Mouse (Mus musculus) CD4-positive, CD25-positive, alpha-beta regulatory T cell, adult 4 months (primary cell): Measurements from ENCODE around the gene Atg4a-ps. TPM values are rescaled to one million over a fixed set of nuclear protein-coding genes. Genes with fewer than 3 reads are reported as not detected.
"Not testable (repeated sequence)": the region's sequence is repeated elsewhere in the genome, so short reads cannot be mapped to it uniquely, and the experiment has no call there.

Experiments used
- ATAC-seq: one replicate; pipeline ENCODE4 v1.8.0; 2017
- polyA plus RNA-seq, 2 experiments: library from polyadenylated mRNA; unstranded; fragments of 100-300 nt; shearing (Covaris generic); gene quantifications; one replicate each; pipeline ENCODE4 v1.2.1; 2017

The Atg4a-ps gene
- 1 to 10 TPM; 1.2 to 2.4 TPM for polyA plus RNA-seq

DNA sequence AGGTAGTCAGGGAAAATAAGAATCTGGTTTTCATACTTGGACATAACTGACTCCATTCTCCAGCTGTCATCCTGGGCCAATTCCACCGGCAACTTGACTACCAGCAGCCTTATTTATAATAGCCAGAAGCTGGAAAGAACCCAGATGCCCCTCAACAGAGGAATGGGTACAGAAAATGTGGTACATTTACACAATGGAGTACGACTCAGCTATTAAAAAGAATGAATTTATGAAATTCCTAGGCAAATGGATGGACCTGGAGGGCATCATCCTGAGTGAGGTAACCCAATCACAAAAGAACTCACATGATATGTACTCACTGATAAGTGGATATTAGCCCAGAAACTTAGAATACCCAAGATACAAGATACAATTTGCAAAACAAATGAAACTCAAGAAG, at the start of gene Atg4a-ps:
Atg4a-ps (minus strand) TSS at position 101 of the 400 bp plus-strand sequence.
- not testable (repeated sequence) for ATAC-seq

DNA sequence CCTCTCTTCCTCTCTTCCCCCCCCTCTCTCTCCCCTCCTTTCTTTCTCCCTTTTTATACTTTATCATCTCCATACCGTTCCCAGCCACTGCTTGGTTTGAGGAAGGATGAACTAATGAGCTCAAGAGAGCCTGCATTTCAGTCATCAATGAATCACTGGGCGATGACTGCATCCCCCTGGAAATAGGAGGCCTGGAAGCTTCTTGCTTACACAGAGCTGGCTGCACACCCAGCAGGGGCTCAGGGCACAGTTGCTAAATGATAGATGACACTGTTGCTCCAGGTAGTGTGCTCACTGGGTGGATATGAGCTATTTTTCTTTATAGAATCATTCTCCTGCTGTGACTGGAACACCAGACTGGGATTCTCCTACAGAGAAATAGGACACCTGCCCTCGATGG, 49.7 kb upstream of the Atg4a-ps start:
- ATAC-seq = no peak

DNA sequence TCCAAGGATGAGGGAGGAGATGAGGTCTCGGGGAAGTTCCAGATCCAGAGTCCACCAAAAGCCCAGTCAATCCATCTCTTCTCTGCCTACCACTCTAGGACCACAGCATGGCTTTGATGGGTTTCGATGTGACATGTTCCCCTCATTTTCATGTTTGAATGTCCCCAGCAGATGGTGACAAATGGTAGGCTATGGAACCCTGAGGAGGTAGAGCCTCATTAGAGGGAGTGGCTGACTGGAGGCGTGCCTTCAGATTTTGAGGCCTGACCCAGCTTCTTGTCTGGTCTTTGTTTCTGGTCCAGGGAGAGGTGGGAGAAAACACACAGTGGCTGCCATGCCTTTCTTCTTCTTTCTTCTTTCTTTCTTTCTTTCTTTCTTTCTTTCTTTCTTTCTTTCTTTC, 44.6 kb upstream of the Atg4a-ps start:
- ATAC-seq = no peak

DNA sequence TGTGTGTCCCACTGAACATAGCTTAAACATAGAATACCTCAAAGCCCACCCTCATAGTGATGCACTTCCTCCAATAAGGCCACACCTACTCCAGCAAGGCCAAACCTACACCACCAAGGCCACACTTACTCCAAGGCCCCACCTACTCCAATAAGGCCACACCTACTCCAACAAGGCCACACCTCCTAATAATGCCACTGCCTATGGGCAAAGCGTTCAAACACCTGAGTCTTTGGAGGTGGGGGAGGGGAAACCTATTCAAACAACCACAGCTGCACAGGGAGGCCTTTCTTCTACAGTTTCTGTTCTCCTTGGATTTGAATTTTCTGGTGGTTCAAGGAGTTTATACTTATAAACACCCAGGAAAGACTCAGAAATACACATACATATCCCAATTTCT, 43.2 kb upstream of the Atg4a-ps start:
- ATAC-seq = no peak

DNA sequence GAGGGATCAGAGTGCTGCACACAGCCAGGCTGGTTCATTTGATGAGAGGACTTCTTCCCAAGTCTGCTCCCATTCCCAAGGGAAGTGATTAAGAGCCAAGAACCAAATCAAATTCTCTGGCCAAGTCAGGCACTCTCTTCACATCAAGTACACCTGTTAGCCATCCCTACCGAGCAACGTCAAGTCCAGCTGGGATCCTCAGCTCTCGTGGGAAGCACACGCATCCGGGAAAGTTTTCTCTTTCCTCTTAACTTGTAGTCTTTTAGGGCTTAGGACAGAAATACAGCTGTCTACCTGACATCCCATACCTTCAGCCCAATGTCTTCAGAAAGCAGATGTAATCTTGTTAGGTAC, 38.1 kb upstream of the Atg4a-ps start:
- no peak for ATAC-seq

DNA sequence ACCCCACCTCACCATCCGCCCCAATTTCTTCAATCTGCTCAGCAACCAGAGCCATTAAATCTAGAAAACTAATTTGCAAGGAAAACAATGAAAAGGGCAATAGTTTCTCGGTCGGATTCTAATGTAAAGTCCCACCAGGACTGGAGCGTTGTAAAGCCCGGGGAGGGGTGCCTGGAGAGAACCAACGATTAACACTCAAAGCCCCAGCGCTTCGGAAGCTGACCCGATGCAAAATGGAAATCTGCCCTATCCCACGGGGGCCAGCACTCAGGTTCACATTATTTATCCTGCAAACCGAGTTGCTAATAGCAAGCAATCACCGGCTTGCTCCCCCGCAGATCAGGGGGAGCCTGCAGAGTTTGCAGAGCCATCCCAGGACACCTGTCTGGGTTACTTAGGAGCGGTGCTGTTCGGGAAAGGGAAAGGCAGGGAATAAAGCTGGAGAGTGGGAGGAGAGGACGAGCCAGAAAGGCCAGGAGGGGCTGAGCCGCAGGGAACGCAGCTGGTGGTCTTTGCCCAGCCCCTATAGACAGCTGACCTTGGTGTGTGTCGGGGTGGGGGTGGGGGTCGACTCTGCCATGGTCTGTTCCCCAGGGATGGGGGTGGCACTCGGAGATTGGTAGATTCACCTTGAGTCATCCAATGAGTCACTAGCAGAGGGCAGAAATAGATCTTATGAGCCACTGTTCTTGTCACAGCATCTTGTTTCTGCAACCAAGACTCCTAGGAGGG, 37.5 kb upstream of the Atg4a-ps start:
- no peak for ATAC-seq

DNA sequence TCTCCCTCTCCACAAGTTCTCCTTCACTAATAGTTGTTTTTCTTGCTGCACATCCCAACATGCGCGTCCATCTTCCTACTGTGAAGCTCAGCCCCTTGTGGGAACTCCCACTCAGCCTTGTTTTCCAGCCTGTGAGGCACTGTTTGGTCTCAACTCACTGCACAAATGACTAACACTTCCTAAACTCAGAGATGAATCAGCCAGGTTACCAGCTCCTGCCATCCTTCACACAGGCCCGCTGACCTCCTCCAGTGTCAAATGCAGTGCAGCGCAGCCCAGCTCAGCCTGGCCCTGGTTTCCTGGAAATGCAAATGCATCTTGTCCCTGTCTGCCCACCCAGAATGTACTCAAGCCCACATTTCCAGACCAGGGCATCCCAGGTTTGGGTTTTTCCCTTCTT, 36.6 kb upstream of the Atg4a-ps start:
- ATAC-seq = no peak

DNA sequence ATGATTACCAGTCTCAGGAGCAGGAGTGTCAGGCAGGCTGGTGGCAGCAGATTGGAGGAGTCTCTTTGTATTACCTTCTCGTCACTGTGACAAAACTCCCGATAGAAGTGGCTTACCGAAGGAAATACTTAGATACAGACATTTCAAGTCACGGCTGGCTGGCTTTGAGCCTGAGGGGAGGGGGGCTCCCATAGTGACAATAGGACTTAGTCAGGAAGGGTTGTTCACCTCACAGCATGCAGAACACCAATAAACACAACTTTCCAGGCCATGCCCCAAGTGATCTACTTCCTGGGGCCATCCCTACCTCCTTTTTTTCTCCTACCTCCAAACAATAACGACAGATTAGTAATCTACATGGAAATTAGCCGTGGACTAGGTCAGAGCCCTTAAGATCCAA, 32.9 kb upstream of the Atg4a-ps start:
- ATAC-seq = no peak

DNA sequence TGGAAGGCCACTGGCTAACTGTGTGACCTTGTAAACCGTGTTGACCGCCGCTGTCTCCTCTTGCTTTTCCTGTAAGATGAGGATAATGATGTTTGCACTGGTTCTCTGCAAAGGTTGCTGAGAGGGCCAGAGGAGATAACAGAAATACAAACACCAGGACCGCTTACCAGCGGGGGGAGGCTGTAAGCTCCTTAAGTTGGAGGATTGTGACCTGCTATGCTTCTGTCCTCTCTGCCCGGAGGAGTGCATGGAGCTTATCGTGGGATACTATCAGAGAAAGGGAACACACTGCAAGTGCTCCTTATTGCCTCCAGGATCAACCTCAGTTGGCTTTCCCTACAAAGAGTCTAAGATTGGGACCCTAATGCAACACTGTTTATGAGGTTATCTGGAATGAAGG, 26.8 kb upstream of the Atg4a-ps start:
- no peak for ATAC-seq

DNA sequence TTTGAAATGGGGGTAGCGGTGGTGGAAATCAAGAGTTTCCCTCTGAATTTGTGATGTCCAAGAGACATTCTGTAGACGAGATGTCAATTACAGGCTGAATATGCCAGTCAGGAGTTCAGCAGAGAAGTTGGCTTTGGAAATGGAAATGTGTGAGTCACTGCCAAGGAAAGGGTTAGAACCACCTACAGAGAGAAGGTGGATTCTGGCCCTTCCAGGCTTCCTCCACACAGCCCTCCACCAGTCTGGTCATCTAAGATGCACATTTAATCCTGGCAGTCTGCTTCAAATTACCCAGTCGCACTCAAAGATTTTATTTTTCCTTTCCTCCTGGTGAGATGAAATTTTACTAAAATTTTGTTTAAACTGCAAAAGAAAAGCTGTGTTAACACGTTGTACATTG, 26.2 kb upstream of the Atg4a-ps start:
- no peak for ATAC-seq

DNA sequence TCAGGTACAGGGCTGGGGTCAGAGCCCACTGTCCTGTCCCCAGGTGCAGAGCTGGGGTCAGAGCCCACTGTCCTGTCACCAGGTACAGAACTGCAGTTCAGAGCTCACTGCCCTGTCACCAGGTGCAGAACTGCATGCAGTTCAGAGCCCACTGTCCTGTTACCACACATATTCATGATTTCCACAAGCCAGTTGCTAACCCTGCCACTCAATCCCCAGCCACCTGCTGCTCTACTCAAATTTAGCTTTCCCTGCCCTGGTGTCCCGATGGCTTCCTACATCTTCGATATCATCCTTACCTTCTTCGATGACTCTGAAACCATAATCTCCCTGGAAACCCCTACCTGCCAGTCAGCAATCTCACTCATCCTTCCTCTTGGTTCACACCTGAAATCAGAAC, 17.5 kb upstream of the Atg4a-ps start:
- ATAC-seq = no peak

DNA sequence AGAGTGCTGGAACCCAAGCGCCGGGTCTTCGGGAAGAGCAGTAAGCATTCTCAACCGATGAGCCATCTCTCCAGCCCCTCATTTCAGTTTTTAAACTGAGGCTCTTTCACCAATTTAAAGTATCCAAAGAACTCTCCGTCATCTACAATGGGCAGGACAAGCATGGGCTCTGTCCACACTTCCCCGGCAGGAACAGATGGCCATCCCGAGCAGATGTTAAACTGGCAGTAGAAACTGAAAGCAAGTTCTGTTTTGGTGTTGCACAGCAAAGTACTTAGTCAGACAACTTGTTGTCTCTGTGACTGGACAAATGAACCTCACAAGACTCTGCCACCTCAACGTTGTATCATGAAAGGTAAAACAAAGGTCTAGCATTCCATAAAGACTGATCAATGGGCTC, 15.8 kb upstream of the Atg4a-ps start:
- ATAC-seq = no peak

DNA sequence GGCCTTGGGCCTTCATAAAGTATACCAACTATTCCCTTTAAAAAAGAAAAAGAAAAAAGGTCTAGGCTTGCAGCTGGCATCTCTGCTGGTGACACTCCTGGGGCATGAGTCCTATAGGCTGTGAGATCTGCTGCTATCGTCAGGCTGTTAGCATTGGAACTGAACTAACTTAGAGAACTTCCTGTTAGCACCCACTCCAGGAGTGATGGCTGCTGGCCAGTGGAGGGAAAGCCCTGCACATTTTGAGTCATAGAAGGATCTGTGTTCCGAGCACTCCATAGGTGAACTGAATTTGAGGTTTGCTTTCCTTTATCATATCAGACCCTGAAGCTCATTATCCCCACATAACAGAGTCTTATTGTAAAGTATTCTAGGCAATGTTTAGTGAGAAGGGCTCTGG, 14.1 kb upstream of the Atg4a-ps start:
- ATAC-seq = no peak

DNA sequence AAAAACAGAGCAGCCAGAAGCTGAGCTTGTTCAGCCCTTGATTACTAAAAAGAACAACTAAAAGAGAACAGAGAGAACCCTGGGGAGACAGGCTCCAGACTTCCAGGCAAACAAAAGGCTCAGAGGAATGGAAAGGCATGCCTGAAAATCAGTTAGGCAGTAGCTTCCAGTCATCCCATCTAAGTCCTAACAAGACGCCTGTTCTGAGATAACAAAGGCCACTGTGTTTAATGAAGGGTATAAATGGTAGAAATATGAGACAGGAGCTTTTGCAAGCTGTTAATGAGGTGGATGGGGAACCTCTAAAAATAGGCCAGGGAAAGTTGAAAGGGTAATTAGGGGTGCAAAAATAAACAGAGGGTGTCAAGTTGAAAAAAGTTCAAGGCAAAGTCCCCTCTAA, 4.5 kb upstream of the Atg4a-ps start:
- ATAC-seq = no peak

DNA sequence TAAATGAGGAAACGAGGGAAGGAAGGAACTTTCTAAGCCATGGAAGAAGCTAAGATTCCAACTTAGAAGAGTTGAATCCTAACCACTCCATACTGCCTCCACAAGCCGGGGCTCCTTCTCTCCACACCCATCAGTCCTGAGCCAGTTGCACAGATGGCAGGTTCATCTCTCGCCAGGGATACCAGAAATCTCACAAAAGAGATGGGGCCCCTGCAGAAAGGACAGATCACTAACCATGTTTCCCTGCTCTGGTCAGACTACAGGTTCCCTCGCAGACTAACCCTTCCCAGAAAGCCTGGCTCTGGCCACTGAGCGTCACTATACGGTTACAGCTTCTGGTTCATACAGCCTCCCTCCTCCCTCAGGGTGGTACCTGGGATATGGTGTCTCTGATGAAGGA, 3.8 kb upstream of the Atg4a-ps start:
- no peak for ATAC-seq

DNA sequence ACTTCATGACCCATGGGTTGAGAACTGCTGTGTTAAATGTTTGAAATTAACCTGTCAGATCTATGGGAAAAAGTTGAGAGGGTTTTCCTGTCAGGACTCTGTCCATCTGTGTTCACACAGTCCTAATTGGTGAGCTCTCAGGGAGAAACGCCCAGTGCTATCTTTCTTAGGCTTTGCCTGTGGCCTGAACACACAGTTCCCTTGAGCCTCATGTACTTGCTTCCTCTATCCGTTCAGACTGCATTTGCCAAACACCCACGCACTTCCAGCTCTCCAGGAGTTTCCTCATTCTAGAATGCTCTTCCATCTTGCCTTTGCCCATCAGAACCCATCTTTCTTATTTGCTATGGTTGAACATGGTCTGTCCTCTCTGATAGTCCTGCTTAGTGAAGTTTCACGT, 2.6 kb upstream of the Atg4a-ps start:
- ATAC-seq = no peak

DNA sequence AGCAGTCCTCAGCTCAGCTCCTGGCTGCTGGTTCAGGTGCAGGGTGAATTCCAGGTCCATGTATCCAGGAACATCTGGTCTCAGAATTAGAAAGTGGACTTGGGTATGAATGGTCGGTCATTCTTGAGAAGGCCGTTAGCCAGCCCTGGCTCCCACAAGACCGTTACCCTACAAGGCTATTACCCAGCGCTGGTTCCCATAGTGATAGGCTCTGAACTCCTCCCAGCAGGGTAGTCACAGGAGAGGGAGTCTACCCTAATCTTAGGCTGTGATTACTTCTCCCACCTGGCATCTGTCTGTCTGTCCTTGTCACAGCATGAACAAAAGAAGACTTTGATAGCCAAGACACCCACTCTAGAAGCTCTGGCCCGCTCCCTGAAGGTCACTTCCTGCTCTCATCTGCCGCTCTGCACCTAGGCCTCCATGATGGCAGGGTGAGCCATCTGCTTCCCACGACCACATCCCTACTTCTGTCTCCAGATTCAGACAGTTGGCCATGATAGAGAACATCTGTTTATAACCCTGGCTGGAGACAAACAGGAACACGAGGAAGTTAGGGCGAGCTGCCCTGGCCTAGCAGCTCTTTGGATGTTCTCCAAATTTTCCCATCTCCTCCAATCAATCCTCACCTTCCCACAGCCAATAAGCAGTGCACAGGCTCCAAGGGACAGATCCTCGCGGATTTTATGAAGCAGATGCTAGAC, 1.4 kb upstream of the Atg4a-ps start:
- no peak for ATAC-seq

DNA sequence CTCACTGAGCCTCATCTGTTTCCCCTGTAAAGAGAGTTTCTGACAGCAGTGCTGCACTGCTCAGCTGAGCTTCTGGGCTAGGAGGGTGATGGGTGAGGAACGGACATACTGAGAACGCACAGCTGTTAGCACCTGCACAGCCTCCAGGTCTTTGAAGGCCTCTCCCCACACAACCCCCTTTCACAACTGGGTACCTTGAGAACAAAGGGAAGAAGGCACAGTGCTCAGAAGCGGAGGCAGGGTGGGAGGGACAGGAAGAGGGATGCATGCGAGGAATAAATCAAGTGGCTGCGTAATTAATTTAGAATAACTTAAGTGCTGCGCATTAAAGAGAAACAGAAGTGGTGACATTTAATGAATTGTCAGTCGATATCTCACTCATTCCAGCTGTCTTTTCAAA, 4.6 kb downstream of the Atg4a-ps start:
- no peak for ATAC-seq

DNA sequence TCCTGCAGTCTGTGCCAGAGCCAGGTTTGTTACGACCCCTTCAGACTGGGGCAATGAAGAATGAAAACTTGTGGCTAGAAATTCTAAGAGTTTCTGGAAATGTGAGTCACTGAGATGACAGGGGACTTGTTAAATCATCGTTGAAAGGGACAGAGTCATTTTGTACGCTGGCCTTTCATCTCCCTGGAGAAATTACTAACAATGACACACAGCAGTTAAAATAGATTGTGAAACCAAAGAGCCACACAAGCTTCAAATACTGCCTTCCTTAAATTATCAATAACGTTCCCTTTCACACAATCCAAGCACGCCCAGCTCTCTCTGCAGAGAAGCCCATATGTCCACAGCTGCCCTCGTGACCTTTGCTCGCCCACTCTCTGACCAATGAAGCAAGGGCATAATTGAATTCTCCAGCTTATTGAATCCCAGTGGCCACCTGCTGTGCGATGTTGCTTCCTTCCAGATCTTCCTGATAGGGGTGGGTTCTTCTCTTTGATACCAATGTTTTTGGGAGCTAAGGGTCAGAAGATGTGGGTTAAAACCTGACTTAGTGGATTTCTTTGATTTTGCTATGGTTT, 5.6 kb downstream of the Atg4a-ps start:
- ATAC-seq = no peak

DNA sequence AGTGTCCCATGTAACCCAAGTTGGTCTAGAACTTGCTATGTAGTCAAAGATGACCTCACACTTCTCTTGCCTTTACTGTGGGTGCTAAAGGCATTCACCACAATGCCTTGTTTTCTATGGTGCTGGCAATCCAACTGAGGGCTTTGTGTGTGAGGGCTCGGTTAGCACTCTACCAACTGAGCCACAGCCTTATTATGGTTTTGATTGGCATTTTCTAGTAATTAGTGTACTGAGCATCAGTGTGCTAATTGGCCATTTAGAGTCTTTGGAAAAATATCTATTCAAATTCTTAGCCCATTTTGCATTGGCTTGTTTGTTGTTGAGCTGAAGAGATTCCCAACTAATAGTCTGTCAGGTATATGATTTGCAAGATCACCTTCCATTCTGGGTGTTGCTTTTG, 8.2 kb downstream of the Atg4a-ps start:
- no peak for ATAC-seq

DNA sequence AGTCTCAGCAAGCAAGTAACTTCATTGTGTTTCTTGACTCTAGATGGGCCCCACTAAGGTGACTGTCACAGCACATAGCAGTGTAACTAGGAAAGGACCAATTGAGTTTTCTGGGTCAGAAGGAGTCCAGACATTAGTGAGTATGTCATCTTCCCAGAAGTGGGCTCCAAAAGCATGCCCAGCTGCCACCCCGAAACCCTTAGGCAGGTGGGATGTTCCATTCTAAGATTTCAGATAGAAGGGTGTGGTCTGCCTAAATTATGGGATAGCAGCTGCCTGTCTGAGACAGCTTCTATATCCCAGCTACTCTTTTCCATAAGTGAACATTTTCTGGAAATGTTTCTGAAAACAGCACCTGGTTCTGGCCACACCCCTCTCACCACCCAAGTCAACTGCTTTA, 11.6 kb downstream of the Atg4a-ps start:
- no peak for ATAC-seq

DNA sequence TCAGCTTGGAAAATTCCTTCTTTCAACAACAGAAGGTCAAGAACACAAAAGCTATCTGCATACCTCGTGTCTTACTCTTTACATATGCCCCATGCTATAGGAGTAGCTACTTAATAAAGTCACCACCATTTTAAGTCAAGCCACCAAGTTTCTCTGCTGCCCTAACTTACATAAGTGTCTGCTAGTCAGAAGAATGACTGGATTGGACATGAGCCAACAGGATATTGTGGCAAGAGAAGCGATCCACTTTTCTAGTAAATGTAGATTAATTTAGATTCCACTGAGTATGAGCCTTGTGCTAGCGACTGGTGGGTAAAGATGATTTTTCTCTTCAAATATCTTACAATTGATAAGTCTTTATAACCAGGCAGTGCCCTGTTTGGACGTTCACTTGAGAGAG, 12.0 kb downstream of the Atg4a-ps start:
- ATAC-seq = no peak

DNA sequence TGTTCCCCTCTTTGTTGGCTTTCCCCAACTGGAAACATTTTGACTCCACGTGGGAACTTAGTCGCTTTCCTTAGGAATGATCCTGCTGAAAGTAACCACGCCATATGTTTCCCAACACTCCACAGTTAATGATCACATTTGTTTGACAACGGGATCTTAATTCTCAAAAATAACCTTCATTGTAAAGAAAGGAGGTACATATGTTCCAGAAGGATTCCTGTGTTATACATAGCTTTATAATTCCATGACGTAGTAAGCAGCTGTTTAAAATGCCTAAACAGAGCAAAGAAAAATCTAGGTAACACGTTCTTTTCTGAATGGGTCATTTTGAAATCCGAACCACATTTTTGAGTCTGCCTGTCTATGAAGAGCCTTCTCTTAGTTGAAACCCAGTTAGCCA, 12.7 kb downstream of the Atg4a-ps start:
- no peak for ATAC-seq

DNA sequence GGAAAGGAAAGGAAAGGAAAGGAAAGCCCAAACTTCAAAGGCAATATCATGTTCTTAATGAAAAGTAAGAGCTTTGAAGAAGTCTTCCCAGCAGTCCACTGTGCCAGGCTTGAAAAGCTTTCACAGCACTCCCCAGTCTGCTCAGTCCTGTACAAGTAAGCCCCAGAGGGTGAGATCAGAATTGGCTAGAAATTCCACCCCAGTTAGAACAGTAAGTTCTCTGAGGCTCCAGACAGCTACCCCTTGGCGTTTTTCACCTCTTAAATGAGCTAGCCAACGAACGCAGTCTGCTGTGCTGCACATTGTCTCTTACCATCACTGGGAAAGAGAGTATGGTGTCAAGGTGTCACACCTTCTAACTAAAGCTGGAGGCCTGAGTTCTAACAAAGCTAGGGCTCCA, 18.2 kb downstream of the Atg4a-ps start:
- ATAC-seq = no peak
